Mouse (Mus musculus) frontal cortex, adult 2 months (tissue): ENCODE data around the gene Wnk4. TPM values are rescaled to one million over a fixed set of nuclear protein-coding genes. Genes with fewer than 3 reads are reported as not detected.

Experiments used
- DNase-seq, 2 experiments: peaks; one replicate each; pipeline ENCODE4 v3.0.0; 2022; ENCODE audit warnings: low spot score in 1 of 2; ENCODE audit errors: extremely low spot score in 1 of 2
- polyA plus RNA-seq: library from polyadenylated mRNA; depleted of rRNA; stranded (reverse); fragments of >200 nt; gene quantifications from 2 replicates; pipeline ENCODE4 v1.2.3, GENCODE M21; 2012

The Wnk4 gene
- polyA plus RNA-seq, 1 experiment, result 10.8 TPM

DNA sequence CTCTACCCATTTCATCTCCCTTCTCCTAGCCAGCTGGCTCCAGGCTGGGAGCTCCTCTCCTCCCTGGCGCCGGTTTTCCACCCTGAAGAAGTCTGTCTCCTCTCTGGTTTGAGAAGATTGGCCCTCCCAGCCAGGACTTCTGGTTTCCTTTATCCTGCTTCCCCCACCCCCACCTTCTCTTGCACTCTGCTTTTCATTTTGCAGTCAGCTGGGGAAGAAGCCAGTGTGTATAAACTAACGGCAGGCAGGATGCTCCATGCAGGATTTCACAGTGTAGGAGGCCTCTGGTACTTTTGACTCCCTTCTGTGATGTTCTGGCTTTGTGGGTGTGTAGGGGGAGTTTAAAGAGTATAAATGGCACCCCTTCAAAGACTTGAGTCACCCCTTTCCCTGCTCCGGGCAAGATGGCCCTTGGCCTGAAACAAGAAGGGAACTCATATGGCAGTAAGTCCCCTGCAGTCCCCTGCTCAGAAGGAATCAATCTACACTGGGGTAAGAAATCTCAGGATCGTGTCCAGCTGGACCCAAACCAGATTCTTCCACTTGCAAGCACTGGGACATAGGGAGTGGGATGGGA, 22.2 kb upstream of the Wnk4 start:
- peak in 1 of 2 experiments; percentile 59 for DNase-seq

GRCm38 (mm10) chr11:101245071-101245470, 15.3 kb upstream of the Wnk4 start:
- DNase-seq, result no peak

GRCm38 (mm10) chr11:101245855-101246701, 14.3 kb upstream of the Wnk4 start, which contains the start of gene Ramp2:
Ramp2 (plus strand) TSS chr11:101246028.
- DNase-seq, result peak in 1 of 2 experiments; percentile 28

DNA sequence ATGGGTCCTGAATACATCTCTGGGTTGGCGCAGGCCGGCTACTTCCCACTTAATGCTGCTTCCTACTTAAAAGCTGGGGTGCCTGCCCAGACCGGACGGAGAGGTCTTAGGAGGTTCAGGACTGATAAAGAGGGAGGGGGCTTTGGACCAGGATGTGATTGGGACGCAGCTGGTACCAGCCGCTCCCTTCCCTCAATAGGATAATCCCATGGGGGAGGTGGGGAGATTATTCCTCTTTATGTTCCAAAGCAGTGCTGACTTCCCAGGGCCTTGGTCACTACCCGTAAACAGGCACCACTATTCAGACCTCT, 13.7 kb upstream of the Wnk4 start:
- no peak for DNase-seq

DNA sequence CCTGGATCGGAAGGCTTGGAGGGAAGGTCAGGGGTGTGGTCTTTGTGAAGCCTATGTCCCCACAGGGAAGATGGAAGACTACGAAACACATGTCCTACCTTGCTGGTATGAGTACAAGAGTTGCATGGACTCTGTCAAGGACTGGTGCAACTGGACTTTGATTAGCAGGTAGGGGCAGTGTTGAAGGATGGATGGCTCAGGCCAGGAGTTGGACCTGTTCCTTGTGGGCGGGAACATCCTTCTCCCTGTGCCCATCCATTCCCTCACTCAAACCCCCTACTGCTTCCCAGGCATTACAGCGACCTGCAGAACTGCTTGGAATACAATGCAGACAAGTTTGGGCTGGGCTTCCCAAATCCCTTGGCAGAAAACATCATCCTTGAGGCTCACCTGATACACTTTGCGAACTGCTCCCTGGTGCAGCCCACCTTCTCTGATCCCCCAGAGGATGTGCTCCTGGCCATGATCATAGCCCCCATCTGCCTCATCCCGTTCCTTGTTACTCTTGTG, 12.8 kb upstream of the Wnk4 start:
- no peak for DNase-seq

- peak in 1 of 2 experiments; percentile 79 for DNase-seq
These were observed 11.9 kb upstream of the Wnk4 start for GRCm38 (mm10) chr11:101248258-101248994.

DNA sequence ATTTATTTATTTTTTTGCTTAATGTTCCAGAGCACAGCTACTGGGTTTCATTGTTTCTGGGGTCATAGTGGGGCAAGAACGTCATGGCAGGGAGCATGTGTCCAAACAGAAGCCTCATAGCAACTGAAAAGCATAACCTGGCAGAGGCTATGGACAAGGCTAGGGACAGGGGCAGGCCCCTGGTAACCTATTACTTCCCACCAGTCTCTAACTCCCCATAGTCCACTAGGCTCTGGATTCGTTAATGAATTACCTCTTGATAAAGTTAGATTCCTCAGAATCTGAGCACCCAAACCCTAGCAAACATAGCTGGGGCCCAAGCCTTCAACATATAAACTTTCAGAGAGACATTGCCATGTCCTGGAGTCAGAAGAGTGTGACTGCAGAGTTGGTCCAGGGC, 9.3 kb upstream of the Wnk4 start:
- no peak for DNase-seq

GRCm38 (mm10) chr11:101252941-101253340, 7.4 kb upstream of the Wnk4 start:
- DNase-seq, result no peak

DNA sequence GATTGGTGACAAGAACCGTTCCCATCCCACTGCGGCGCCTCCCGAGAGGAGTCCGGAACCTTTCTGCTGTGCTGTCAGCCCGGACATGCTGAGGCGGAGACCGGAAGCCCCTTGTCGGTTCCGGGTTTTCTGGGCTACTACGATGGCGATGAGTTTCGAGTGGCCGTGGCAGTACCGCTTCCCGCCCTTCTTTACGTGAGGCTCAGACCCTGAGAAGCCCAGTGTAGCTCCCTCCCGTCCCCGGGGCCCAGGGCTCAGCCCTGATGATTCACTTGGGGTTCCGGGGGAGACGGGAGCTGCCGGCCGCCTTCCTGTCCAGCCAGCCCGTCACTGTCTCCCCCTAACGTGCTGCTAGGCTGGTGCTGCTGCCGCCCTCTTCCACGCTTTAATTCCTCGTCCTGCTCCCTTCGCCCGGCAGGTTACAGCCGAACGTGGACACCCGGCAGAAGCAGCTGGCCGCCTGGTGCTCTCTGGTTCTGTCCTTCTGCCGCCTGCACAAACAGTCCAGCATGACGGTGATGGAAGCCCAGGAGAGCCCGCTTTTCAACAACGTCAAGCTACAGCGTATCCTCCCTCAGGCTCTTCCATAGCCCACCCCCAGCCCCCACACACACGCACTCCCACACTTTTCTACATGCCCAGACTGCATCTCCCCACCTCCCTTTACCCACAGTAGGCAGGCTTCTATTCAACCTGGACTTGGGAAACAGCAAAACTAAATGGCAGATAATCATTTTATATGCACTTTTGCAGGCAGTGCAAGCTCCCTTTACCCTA, 6.6 kb upstream of the Wnk4 start, which contains the start of gene Vps25:
TSS of gene Vps25 (plus strand) at position 95 of the 777 bp plus-strand sequence.
- DNase-seq, result peak; percentile 50 to 88

- no peak for DNase-seq
These were observed 4.3 kb upstream of the Wnk4 start for GRCm38 (mm10) chr11:101255826-101256775.

GRCm38 (mm10) chr11:101259261-101259712, 1.1 kb upstream of the Wnk4 start:
- peak; percentile 68 to 79 for DNase-seq

GRCm38 (mm10) chr11:101260826-101261380, 536 bp downstream of the Wnk4 start:
- DNase-seq, result no peak

DNA sequence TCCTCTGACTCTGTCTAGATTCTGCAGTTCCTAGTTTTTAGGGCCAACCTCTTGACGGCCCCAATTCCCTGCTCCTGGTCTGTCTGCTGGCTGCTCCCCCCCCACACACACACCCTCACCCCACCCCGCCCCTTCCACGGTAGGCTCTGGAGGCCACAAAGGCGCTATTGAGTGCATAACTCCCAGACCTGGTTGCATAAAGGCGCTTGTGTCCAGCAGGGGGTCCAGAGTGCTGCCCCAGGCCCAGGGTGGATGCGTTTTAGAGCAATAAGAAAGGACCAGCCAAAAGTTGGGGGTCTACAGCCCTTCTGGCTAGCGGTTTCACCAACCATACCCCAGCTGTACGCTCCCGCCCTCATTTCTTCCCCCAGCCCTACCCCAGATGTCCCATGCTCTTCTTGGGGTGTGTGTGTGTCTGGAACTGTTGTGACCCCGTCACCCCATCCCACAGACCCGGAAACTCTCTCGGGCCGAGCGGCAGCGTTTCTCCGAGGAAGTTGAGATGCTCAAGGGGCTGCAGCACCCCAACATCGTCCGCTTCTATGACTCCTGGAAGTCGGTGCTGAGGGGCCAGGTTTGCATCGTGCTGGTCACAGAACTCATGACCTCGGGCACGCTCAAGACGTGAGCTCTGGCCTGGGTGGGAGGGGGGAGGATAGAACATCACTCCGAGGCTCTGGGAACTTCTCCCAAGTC, 2.1 kb downstream of the Wnk4 start:
- DNase-seq, result no peak

GRCm38 (mm10) chr11:101263138-101263988, 3.0 kb downstream of the Wnk4 start:
- no peak for DNase-seq

GRCm38 (mm10) chr11:101263989-101264280, 3.6 kb downstream of the Wnk4 start:
- no peak for DNase-seq

- no peak for DNase-seq
These were observed 4.6 kb downstream of the Wnk4 start for GRCm38 (mm10) chr11:101264954-101265471.

DNA sequence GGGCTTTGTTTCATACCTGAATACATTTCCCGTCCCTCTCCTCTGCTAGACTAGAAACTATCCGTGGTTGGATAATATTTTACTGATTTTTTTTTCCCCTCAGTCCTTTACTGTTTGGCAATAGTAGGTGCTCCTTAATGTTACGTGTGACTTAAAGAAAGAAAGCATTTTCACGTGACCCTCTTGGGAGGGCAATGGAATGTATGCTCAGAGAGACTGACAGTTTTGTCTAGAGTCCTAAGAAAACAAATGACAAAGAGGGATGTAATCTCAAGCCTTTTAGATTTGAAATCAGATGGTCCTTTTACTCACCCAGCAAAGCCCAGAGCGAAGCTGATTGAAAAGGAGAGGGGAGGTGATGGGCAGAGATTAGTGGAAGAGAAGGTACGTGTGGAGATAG, 5.5 kb downstream of the Wnk4 start:
- no peak for DNase-seq
